Mouse (Mus musculus) stomach, postnatal 0 days (tissue): ENCODE results near the gene Psmb2.

ENCODE experiments used
- CTCF ChIP-seq: IDR thresholded peaks from 2 replicates; pipeline ENCODE4 v1.5.1; 2016; ENCODE audit warnings: antibody characterized with exemption, low read depth, mild to moderate bottlenecking, moderate library complexity
- EP300 ChIP-seq: optimal IDR thresholded peaks from 2 replicates; pipeline ENCODE3; 2016; ENCODE audit warnings: antibody characterized with exemption

DNA sequence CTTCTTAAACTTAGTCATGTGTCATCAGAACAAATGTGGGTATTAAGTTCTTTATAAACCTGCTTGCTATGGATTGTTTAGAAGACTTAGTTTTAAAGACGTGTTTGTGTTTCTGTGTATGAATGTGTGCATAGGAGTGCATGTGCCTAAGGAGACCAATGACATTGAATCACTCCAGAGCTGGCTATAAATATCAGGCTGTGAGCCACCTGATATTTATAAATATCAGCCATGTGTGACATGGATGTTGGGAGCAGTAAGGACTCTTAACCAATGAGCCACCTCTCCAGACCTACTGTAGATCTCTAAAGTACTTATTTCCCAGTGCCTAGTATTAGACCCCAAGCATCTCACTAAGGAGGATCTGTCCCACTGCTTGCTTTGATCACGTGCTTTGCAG lies 12.0 kb downstream of the Psmb2 start:
- TF ChIP-seq EP300 = no peak
- no peak for TF ChIP-seq CTCF
